Mouse (Mus musculus) embryo, embryonic 10.5 days (tissue): Measurements from ENCODE around the gene Tnfaip6.
"Not testable (repeated sequence)": the region's sequence is repeated elsewhere in the genome, so short reads cannot be mapped to it uniquely, and the experiment has no call there.

ENCODE experiments used
- DNase-seq: peaks from one replicate; pipeline ENCODE4 v3.0.0-alpha.2; 2015; ENCODE audit warnings: low spot score

Tnfaip6 gene

DNA sequence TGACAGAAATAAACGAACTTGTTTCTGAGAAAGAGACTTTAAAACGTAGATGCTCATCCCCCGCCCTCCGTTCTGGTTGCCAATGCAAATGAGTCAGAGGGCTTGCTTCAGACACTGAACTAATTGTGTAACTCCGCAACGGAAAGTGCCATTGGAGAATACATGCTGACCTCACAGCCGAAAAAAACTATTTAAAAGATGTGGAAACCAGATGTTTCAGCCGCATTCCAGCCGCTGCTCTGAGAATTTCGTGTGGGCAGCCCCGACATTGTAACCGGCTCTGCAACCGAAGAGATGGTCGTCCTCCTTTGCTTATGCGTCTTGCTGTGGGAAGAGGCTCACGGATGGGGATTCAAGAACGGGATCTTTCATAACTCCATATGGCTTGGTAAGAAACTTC lies at the start of gene Tnfaip6:
Gene Tnfaip6 (plus strand): TSS at position 128 of the 400 bp plus-strand sequence.
- DNase-seq, result peak; percentile 90

DNA sequence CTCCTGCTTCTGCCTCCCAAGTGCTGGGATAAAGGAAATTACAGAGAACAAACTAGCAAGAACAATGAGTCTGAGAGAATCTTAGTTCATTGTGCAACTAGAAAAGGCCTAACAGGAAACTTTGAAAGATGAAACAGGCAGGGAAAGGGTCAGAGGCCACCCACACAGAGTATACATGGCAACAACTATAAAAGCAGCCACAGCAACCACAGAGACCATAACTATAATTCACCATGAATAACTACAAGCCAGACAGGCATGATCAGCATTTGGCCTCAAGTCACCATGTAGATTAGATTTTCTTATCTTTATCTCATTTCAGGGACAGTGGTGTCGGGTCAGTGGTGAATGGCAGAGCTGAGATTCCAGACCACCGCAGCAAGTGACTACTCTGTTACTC lies 48.2 kb upstream of the Tnfaip6 start:
- DNase-seq, result no peak

DNA sequence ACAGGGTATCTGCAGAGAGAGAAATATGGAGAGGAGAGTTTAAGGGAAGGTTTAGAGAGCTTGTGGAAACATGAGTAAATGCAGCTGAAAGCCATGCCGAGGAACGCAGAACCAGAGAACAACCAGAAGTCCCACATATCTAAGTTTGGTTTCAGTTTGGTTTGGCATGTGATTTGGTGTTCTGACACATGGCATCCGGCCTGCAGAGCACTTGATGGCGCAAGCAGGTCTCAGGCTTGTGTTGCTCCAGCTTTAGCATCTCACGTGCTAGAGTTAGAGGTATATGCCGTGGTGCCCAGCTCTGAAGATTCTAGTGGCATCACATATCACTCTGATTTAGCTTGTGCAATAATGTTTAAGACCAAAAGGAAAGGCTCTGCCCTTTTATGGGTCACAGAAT lies 46.4 kb upstream of the Tnfaip6 start:
- DNase-seq, result no peak

DNA sequence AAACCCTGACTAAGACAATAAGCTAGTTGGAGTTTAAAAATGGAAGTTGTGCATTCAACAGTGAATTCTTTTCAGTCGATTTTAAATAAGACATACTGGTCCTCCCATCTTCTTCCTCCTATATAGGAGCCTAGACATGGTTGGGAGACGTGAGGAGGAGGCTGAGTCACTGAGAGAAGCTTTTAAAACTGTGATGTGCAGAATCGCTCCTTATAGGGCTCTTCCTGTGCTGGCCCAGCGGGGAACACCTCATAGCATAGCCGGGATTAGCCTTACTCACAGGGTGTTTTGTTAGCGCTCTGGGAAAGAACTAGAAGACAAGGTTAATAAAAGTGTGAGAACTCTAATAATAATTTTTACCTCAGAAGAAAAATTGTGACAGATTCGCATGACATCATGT lies 37.8 kb upstream of the Tnfaip6 start:
- DNase-seq, result no peak

DNA sequence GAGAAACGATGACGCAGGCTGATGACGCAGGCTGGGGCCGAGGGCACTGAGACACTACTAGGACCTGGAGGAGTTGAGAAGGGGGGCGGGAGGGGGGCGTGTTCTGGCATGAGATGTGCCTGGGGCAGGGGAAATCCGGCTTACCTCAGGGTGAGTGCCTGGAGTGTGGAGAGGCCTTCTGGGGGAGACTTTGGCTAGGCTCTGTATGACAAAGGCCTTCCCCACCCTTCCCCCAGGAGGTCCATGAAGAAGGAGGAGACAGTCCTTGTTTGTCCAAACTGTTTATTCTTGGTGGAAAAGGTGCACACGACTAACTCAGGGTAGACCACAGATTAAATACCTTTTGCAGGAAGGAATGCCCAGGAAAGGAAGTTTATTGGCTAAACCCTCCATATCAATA lies 36.3 kb upstream of the Tnfaip6 start:
- no peak for DNase-seq

DNA sequence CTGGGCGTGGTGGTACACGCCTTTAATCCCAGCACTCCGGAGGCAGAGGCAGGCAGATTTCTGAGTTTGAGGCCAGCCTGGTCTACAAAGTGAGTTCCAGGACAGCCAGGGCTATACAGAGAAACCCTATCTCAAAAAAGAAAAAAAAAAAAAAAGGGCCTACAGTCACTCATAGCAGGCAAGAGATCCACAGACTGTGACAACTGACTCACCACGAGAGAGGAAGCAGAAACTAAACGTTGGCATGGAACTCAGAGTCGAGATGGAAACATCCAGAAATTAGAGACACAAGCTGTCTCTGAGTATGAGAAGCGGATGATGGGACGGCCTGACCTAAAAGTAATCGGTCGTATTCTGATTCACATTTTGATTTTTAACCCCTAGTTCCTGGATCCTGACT lies 35.5 kb upstream of the Tnfaip6 start:
- not testable (repeated sequence) for DNase-seq

DNA sequence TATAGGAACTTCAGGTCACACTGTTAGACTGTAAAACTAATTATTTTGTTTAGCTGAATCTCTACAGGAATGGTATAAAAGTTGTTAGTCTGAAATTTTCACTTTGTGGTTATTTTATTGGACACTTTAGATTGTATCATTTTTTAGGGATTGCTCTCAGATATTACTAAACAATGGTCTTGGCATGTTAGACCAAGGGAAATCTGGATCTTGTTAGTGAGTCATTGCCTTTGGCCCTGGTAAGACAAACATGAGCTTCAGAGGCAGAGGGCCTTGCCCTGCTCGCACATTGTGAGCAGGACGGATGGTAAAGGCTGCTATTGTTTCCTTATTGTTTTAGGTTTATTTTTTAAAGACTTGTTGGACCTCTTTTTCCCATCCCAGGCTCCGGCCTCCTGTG lies 31.4 kb upstream of the Tnfaip6 start:
- peak; percentile 15 for DNase-seq

DNA sequence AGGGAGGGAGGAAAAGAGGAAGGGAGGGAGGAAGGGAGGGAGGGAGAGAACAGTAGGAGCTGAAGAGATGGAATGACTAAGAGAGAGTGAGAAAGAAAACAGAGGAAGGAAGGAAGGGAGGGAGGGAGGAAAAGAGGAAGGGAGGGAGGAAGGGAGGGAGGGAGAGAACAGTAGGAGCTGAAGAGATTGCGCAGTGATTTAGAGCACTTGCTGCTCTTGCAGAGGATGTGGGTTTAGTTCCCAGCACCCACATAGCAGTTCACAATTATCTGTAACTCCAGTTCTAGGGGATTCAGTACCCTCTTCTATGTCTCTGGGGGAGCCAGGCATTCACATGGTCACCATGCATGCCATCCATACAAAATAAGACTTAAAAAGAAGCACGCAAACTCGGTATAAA lies 26.0 kb upstream of the Tnfaip6 start:
- not testable (repeated sequence) for DNase-seq

DNA sequence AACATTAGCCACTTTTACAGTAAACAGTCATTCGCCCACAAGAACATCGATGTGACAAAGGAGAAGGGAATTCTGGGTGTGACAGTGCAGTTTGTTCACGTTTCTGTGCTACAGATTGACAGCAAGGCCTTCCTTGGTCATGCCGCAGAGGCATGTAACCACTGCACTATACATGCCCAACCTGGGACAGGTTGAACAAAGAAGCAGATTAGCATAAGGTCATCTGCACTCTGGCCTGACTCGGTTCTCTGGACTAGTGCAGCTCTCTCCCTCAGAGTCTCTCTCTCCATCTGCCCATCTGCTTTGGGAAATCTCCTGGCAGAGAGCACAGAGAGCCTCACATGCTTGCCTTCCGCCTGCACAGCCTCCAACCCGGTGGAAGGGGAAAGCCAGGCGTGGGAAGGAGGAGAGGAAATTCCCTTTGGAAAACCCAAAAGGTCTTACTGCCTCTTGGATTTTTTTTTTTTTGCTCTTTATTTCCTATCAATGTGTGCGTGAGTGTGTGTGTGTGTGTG lies 24.4 kb upstream of the Tnfaip6 start:
- no peak for DNase-seq

DNA sequence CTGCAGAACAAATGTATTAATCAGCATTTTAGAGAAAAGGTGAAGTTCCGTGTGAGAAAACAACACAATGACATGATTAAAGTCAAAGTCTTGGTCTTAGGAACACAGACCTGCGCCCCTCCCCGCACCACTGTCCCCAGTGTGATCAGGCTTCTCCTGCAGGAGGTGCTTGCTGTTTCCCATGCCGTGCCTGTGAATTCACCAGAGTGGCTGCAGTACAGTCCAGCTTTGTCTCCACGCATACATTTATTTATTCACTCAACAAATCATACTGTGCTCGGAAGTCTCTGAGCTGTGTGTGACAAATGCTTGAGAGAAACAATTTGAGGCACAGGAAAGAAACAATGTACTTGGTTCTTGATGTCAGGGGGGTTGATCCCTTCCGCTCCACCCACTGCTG lies 21.4 kb upstream of the Tnfaip6 start:
- peak; percentile 11 for DNase-seq

DNA sequence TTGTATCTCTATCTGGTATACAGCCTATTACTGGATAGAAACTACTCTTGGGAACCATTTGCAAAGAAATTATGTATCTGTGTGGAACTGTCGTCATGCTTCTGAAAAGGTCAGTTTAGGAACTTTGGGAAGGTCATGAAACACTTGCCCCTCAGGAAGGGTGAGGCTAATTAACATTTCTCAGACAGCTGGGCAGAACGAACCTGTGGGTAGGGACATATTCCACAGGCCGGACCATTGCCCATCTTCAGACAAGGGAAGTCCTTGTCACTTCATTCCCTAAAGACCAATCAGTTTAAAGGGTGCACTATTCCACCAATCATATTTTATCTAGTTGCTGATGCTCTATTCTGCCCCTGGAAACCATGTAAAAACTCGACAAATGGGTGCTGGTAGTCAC lies 10.7 kb upstream of the Tnfaip6 start:
- no peak for DNase-seq

DNA sequence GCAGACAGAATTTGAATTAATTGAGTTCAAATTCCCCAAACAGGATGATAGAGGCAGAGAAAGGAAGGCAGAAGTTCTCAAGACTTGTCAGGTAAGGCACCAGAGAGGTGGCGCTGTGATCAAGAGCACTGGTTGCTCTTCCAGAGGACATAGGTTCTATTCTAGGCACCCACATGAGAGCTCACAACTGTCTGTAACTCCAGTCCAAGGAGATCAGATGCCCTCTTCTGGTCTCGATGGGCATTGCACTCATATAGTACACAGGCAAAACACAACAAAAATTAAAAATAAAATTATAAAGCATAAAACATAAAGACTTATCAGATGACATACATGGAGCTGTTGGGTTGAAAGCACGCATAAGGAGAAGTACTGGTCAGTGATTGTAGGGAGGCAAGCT lies 8.4 kb upstream of the Tnfaip6 start:
- DNase-seq, result no peak

DNA sequence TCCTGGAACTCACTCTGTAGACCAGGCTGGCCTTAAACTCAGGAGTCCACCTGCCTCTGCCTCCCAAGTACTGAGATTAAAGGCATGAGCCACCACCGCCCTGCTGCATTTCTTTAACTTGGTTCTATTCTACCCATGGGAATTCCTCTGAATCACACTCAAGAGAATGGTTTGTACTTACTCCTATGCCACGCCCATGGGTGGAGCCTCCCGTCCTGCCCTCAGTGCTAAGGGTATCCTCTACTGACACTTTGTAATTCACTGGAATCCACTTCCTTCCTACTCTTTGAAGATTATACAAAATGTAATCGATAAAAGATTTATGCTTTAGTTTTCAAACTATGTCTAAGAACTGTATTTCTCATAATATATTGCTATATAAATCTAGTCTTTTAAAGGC lies 6.3 kb upstream of the Tnfaip6 start:
- DNase-seq, result no peak

DNA sequence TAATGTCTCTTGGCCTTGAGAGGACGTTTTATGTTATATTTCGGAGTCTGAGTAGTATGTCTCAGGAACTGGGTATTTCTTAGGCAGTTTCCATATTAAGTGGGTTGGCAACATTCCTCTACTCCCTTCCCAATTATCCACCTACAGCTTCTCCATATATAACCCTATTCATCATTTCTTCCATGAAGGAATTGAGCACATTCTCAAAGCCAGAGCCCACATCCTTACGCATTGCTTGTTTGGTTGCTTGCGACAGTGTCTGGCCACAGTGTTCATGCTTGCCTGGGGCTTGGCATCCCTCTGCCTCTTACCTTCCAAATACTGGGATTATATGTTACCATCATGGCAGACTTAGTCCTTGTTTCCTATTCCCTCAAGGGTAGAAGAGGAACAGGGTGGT lies 3.2 kb upstream of the Tnfaip6 start:
- DNase-seq, result no peak

DNA sequence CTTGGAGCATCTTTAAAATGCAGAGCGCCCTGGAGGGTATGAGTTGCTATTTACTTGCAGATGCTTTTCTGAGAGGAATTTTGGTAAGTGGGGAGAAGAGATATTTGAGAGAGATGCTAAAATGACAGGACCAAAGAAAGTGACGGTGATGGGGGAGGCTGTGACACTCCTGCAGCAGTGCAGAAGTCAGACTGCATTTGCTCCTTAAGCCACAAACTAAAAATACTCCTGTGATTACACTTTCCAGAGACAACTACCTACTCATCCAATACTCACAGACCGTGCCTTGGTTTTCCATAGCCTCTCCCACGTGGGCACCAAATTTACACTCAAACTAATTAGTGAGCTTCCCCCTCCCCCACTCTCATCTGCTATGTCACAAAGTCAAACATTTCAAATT lies 2.7 kb upstream of the Tnfaip6 start:
- no peak for DNase-seq

DNA sequence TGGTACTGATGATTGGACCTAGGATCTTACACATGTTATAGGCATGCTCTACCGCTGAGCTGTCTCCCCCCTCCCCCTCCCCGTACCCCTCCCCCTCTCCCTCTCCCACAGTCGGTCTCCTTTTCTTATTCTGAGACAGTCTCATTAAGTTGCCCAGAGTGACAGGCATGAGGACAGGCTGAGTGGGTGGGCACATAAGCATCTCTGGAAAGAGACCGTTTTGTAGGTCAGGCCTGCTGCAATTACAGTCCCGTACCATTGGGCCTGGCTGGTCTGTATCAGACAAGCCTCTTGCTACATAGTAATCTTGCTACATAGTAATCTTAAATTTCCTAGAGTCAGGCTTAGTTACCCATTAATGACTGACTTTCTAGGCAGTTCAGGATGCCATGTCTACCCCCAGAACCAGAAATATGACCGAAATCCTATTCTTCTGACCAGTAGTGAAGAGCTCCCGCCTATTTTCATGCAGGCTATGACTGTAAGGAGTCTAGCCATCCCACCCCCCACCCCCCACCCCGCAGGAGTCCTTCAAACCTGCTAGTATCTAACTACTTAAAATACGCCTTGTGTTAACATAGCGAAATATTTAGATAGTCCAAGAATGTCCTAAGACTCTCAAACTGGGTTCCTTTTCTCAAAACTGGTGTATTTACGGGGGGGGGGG lies 747 bp upstream of the Tnfaip6 start:
- peak; percentile 36 for DNase-seq

DNA sequence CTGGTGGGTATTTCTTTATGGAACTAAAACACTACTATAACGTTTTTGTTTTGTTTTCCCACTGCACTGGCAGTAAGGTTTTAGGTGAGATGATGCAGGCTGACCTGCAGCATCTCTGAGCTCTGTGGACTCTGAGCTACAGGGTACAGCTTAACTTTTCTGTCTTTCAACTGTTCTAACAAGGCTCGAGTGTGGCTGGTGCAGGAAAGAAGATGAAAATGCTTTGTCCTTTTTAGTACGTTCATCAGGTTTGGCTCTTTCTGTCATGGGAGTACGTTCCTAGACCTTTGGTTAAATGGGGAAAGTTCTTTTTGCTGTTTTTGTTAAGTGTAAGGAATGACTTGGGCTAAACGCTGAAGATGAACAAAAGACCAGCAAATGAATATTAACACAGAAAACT lies 749 bp downstream of the Tnfaip6 start:
- peak; percentile 35 for DNase-seq

DNA sequence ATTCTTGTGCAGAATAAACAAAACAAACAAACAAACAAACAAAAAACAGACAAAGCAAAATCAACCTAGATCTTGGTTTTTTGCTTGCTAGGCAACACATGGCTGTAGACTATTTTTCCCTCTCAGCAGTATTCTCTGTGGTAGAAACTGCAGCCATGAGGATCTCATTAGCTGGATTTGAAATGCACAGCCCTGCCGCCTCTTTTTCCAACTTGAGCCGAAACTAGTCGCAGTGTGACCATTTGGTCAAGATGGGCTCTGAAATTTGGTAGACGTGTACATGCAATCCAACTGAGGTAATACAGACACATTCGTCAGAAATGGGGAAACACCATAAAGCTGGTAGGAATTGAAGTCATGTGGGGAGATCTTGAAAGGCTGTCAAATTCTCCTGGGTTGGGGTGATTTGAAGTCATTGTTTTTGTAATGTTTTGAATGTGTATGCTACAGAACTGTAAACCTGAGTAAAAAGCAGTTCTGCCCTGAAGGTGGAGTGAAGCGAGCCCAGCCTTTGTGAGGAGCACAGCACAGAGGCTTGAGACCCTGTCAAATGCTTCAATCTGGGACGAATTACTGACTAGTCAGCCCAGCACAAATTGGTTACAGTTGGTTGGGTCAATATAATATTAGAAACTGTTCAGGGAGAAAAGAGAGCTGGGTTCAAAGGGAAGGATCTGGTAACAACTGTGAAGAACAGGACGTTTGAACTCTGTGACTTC lies 1.4 kb downstream of the Tnfaip6 start:
- peak; percentile 70 for DNase-seq

DNA sequence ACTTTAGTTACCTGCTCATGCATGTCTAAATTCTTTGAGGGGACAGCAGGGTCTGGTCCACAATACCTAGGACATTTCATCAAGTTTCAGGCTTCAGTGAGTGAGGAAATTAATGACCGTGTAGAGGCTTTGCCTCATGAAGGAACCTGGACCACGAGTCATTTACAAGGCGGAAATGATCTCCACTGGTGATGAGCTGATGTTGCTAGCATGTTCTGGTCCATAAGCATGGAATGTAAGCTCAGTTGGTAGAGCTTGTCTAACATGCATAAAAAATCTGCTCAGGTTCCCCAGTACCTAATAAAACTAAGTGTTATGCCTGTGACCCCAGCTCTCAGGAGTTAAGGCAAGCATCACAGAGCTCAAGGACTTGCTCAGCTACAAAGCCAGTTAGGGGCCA lies 4.3 kb downstream of the Tnfaip6 start:
- DNase-seq, result no peak

DNA sequence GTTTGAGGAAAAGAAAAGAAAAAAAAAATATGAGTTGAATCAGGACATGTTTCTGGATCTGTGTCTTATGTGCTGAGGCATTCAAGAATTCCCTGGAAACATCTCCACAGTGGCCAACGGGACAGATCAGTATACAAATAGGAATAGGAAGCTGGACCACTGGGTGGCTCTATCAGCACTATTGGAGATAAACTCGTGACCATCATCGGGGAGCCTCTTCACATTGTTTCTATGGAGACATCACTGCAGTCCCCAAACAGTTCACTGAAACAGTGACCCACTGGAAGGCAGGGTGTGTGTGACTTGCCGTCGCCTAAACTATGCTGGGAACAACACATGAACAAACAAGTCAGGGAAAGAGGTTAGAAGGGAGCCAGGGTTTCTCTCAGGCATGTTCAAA lies 4.9 kb downstream of the Tnfaip6 start:
- no peak for DNase-seq

DNA sequence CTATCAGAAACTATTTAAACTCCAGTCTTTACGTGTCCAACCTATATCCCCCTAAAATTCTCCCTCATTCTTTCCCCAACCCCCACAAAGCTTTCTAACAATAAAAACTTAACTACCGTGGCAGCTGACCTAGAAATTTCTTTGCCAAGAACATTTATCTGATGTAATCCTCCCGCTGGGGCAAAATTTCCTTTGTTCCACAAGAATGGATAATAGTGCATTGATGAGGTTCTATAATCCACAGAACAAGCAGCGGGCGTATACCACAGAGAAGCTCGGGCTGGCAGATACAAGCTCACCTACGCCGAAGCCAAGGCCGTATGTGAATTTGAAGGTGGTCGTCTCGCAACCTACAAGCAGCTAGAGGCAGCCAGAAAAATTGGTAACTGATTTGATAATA lies 5.7 kb downstream of the Tnfaip6 start:
- DNase-seq, result no peak

DNA sequence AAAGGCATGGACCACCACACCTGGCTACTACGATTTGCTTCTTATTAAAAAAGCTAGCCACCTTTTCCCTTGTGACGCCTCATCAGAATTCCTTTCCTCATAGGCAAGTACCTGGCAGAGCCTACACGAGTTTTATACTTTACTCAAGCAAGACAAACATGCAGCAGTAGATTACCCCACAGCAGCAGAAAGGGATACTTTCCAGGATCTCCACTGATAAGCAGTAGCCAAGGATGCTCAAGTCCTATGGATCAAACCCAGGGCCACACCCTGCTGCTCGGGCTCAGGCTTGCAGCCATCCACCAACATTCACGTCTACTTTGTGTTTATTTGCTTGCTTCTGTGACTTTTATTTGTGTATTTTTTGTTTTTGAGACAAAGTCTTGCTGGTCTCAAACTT lies 8.2 kb downstream of the Tnfaip6 start:
- no peak for DNase-seq

DNA sequence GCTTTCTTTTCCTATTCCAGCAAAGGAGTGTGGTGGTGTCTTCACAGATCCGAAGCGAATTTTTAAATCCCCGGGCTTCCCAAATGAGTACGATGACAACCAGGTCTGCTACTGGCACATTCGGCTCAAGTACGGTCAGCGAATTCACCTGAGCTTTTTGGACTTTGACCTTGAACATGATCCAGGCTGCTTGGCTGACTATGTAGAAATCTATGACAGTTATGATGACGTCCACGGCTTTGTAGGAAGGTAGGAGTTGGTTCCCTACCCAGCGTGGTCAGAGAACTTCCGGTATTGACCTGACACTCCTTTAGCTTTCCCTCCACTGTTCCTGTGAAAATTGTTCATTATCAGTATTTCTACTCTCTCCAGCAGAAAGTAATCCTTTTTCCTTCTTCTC lies 13.0 kb downstream of the Tnfaip6 start:
- no peak for DNase-seq

DNA sequence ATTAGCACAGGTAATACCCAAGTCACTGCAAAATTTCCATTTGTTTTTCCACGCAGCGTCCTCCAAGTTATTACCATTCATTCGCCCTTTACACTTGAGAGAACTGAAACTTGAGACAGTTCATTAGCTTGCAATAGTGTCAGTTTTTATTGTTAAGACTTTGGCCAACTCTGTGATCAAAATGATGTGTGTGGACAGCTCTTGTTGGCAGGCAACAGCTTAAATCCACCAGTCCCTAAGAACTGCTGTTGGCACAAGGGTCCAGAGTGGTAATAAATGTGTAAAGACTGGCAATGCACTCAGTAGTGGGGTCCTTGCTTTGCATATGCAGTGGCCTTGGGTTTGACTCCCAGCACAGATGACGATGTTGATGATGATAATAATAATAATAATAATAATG lies 14.5 kb downstream of the Tnfaip6 start:
- DNase-seq, result no peak
